Mouse (Mus musculus): Measurements from ENCODE around the gene Itk.
A peak's percentile ranks its signal among the peaks of the same experiment; 100 is the strongest.

The Itk gene

DNA sequence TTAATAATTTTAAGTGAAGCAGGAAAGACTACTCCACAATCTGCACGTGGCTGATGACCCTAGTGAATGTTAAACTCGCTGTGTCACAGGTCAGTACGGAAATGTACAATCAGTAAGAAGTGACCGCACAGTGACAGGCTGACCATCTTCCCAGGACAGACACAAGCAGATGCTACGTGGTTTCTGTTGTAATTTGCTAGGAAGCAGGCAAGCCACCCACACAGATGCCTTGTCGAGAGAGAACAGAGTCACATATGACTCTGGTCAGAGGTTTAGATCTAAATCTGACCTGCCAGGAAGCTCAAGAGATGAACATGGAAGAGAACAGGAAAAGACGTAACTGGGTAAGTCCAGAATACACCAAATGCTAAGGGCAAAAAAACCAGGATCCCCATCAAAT is 3.6 kb upstream of the Itk start:
- DNase-seq, result no peak

DNA sequence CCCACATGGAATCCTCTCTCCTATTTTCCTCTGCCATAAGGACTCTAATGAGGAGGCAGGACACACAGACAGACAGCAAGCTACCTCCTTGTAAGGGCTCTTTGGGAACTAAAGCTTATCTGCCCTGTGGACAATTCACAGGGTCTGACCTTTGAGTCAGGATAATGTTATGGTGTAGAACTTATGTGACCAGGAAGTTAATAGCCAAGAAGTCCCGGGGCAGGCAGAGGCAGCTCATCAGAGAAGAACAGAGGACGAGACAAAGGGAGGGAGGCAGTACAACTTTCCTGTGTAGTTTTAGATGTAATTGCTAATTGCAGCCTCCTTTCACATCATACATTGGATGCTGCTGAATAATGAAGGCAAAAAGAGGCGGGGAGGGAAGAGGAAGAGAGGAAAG is 1.3 kb upstream of the Itk start:
- DNase-seq, result no peak

DNA sequence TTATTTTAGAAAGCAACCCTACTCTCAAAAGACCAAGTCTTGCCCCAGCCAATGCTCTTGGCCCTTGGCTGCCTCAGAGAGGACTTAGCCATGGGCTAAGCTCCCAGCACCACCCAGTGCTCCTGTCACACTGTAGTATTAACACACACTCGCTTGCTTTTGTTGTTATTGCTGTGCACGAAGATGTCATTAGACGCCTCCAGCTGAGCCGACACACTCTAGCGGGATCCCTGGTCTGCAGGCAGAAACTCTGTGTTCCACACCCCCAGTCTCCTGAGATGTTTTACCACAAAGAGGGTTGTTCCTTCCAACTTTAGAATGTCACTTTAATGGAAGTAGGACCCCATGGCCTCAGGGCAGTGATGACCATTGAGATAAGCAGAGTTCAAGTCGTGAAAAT is 877 bp downstream of the Itk start:
- DNase-seq, result no peak

DNA sequence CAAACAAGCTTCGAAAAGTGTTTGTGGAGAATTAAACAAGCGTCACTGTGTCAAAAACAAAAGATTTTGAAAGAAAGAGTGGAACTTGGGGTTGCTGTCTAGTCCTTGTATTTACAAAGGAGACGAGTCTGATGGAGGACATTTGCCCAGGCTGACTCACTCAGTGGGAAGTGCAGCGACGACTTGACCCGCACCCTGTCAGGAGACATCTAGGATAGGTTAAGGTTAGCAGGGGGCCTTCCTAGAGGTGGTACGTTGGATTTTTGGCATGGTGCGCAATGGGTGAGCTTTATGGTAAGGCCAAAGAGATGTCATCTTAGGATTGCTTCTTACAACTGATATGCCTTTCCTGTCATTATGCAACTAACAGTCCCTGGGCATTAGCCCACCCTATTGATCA is 2.3 kb downstream of the Itk start:
- no peak for DNase-seq

DNA sequence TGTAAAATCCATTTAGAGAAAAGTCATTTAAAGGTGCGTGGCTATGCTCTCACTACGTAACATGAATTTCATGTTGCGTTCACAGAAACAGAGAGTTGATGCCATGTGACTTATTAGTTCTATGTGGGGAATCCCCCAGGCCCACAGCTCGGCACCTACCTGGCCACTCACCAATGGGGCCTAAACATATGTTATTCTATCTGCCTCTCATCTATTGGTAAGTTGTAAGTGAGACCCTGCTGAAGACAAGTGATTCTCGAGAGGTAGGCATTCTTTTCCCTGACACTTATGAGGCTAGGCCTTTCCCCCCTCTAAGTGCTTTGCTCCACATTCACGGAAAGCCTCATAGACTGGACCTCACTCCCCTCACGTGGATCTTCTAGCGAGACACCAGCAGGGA is 2.8 kb downstream of the Itk start:
- DNase-seq, result no peak

DNA sequence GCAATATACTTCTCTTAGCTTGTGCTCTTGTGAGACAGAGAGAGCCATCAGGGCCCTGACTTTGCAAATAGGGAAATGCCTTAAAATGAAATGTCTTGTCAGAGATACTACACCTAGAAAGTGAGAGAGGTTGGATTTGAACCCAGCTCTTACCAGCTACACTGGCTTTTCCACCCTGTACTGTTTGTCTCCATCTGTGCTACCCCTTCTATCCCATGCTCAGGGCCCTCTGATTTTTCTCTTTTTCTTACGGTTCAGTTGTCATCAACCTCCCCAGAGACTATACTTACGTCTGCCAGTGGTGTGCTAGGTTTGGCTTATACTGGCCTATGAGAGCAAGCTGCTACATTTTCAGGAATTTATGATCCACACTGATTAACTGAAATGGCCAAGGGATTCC is 4.4 kb downstream of the Itk start:
- DNase-seq, result no peak

DNA sequence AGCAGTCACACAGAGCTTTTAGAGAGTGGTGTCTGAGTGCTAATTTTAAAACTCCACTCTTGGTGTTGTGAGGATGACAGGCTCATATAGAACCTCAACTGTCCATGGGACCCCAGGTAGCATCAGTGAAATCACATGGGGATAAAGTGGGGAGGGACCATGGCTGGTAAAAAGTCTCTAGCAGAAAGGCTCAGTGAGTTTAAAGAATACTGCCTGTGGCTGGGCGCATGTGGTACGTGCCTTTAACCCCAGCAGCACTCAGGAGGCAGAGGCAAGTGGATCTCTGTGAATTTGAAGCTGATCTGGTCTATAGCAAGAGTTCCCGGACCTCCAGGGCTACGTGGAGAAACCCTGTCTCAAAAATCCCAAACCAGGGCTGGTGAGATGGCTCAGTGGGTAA is 6.8 kb downstream of the Itk start:
- no peak for DNase-seq

DNA sequence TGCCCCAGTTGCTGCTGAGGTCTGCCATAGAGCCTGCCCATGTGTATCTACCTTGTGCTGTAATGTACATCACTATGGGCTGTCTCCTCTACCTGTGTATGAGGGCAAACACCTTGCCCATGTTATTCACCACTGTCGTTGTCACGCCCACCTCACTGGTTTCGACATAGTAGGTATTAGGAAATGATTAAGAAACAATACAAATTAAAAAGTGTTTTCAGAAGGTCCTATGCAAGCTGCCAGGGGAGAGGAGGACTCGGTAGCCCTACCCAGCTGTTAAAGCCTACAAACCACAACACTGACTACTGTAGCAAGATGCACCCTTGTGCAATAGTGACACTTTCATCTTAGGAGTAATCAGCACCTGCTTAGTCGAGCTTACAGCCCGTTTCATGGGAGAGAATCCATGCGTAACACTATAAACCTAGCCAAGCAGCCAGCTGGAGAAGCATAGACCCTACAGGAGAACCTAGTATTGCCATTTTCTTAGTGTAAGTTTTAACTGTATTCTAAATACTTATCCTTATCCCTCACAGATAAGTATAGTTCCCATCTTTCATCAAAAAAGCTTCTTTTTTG is 9.1 kb downstream of the Itk start:
- DNase-seq, result no peak

DNA sequence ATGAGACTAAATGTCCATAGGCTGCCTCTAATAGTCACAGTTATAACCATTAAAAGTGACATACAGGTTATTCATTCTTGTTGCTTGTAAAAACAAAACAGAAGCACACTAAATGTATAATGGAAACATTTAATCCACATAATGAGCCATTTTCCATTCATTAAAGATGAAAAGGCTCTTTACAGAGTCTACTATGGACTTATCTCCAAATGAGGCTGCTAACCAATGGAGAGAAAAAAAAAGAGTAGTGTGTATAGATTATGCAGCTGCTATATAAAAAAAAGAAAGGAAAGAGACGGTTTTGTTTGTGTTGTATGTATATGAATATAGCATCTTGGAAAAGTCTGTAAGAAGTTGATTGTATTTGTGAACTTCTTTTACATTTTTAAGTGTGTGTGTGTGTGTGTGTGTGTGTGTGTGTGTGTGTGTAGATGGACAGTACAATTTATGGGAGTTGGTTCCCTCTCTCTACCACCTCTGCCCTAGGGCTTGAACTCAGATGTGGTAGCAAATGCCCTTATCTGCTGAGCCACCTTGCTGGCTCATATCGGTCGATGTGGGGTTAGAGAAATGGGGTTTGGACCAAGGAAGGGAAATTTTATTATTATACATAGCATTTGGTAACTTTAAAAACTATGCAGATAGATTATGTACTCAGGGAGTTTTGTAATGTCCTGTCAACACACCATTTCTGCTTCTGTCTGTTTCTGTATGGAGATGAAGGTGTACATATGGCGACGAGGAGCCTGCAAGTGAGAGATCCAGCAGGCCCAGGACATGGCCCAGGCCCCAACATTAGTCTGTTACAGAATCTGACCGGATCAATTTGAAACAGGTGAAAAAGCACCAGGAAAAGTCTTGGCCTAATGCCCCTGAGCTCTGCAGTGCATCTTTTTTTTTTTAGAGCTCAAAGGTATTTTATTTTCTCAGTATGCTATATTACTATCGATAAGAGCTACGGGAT is 11.2 kb downstream of the Itk start:
- no peak for DNase-seq

DNA sequence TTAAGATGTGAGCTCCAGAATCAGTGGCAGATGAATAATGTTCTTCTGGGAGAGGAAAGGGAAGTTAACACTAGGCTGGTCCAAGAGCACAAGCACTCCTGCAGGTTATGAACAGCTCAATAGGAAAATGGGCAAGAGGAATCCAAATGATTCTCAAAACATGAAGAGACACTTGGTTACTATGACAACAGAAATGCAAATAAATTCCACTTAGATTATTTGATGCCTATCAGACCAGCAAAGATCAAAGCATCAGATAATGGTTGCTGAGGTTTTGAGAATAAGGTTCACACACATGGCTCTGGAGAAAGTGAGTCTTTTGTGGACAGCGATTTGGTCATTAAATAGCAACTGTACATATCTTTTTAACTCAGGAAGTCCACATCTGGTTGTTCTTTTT is 12.0 kb downstream of the Itk start:
- no peak for DNase-seq

DNA sequence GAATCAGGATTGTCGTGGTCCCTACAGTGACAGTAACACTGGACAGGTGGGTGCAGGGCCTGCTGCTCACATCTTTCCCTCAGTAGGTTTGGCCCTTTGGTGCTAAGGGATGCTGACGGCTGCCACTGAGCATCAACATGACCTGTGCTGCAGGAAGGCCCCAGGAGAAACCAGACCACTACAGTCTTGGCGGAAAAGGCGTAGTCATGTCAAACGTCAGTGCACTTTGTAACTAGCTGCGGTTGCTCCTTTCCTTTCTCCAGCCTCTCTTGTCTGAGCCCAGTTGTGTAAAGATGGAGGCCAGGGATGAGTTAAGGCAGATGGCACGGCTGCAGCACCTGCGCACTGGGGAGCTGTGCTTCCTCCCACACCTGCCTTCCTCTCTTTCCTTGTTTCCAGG is 14.3 kb downstream of the Itk start:
- DNase-seq, result no peak

DNA sequence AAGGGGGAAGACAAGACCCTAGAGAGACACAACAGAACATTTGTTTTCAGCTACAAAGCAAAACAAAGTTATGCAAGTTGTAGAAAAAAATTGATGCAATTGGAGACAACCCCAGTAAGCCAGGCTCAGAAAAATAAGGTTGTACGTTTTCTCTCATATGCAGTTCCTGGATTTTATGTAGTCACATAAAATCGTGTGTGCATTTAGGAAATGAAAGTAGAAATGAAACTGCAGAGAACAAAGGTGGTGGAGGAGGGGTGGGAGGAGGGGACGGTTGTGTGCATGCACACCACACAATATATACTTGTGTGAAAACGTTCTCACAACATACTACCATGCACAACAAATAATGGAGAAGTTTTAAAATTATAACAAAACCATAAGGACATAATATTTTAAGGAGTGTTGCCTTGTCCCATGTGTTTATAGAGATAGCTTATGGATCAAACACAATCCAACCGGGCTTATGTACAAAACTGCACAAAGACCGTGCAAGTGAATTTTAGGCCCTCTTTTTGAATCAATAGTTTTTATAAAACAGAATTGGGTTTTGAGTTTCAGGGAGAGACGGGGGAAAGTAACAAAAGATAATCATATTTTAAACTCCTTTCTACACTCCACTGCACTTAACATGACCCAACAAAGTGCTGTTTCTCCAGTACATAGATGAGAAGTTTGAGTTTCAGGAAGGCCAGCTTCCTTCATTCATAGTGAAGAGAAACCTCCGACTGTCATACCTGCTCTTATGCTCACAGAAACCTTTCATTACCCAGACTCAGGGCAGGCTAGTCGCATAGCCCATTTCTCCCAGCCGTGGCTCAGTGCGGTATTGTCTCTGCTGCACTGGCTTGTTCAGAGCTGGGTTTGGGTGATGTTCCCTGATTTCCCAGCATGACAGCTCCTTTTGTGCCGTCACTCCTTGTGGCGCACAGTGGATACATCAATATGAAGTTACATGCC is 16.0 kb downstream of the Itk start:
- DNase-seq, result no peak

DNA sequence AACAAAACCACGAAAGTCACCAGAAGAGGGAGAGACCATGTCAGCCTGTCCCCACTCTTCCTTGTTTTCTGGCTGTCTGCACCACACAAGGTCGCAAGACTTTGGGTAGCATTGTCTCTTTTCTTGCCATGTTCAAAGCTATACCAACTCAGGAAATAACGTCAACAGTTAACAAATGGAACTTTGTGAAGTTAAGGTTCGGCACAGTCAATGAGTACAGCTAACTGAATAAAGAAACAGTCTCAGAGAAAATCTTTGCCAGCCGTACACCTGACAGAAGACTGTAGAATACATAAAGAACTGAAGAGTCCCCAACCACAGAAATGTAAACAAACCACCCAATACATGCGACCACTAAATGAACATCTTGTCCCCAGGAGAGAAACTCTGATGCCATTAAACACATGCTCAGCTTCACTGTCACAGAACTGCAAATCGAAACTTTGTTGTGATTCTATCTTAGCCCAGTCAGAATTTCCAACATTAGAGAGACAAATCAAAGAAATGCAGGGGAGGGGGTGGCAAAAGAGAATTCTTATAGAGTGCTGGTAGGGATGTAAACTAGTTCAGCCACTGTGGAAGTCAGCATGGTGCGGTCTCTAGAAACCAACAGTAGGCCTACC is 16.9 kb downstream of the Itk start:
- DNase-seq, result no peak

DNA sequence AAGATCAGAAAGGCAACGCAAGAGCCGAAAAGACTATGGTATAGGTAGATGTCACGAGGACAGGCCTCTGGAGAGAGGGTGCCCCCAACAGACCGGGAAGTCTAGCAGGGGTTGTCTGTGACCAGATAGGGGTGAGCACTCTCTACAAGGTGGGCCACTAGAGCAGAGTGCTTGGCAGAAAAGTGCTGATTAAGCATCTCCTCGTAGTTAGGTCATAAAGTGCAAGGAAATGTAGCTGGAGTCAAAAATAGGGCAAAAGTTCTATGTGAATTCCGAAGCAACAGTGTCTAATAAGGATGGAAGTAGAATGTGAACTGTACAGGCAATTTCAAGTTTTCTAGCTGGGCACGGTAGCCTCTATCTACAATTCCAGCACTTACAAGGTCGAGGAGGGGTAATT is 18.1 kb downstream of the Itk start:
- DNase-seq, result no peak

DNA sequence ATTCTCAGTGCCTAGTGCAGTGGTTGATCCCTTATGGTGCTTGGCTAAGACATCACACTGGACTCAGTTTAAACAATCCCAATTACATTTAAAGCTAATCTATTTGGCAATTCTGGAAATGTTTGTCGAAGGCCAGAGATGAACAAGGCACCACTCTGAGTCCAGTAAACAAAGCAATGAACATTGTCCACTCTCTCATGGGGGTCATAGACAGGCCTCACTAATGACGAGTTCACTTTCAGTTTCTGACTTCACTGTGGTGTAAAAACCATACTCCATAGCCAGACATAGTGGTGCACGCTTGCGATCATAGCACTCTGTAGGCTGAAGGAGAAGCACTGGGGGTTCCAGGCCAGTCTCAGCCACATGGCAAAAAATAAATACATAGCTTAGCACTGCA is 18.9 kb downstream of the Itk start:
- no peak for DNase-seq

DNA sequence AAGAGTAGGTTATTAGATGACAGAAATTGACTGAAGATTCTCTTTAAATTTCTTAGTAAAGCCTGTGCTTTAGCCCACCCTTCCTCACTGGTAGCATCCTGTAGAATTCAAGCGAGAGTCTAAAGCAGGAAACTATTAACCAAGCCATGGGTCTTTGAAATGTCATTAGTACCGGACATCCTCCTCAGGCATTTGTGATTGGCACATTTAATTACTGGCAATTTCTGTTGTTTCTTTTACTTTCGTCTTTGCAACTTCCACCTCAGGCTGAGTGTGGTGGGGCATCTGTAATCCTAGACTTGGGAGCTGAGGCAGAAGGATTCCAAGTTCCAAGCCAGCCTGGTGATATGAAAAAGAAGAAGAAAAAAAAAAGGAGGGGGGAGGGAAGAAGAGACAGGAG is 23.0 kb downstream of the Itk start:
- no peak for DNase-seq

DNA sequence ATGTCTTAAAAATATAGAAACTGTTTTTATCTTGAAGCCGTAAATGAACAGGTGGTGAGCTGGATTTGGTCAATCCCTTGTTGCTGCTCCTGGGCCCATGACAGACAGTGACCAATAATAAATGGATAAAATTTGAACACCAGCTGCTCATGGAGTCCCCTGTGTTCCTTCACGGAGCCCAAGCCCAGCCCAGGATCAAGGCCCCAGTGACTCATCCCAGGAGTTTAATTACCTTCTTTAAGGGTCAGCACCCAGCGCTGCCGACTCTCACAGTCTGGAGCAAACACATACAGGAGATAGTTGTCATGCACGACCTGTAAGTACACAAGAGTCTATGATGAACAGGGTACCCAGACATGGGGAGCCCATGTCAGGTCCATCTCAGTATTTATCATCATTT is 23.6 kb downstream of the Itk start:
- no peak for DNase-seq

DNA sequence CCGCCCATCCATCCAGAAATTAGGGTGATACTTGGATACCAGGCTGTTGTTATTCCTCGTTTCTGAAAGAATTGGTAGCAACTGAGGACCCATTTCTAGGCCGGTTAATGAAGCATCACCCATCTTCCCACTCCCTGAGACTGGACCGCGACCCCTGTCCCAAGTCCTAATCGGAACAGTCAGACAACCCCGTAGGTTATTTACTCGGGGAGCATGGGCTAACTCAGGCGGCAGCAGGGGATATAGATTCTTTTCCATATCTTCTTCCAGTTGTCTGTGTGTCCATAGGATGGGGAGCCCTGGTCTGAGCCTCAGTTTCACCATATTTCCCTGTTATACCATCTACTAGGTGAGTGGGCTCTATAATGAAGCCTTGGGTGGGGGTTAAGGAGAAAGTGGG is 25.5 kb downstream of the Itk start:
- DNase-seq, result no peak

DNA sequence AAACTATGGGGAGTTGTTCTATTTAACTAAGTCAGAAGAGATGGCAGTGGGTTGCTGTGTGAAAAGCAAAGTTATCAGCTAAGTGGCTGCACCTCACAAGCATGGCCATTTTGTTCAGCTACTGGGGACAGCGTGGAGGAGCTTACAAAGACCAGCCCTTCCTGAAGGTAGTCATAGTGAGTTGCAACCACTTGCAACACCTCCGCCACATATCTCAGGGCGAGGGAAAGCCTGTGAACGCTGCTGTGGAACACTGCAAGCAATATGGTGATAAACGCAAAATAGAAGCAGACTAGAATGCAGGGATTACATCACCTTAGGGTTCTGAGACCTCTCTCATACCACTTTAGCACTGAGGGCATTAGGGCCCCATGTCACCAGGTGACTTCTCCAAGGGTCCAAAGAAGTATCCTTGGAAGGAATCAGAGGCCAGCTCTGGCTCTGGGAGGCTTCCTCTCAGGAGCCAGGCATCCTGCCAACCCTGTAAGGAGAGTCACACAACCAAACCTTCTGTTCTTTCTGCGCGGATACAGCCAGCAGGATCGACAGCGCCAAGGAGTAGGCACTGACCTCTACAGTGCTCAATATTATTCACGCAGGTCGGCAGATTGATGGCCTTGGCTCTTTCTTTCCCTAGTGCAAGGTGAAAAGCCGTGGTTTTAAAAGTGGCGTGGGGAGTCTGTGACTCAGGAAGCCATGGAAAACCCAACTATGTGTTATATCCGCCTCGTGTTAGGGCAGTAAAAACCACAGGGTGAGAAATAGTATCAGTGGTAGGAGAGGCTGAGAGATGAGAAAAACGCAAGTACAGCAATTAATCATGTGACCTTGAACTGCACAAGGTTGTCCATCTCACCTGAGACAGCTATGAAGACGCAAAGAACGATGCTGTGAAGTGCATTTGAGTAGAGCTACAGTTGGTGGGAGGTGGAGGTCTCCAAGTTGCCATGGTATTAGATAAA is 27.0 kb downstream of the Itk start:
- peak; percentile 56 for DNase-seq

DNA sequence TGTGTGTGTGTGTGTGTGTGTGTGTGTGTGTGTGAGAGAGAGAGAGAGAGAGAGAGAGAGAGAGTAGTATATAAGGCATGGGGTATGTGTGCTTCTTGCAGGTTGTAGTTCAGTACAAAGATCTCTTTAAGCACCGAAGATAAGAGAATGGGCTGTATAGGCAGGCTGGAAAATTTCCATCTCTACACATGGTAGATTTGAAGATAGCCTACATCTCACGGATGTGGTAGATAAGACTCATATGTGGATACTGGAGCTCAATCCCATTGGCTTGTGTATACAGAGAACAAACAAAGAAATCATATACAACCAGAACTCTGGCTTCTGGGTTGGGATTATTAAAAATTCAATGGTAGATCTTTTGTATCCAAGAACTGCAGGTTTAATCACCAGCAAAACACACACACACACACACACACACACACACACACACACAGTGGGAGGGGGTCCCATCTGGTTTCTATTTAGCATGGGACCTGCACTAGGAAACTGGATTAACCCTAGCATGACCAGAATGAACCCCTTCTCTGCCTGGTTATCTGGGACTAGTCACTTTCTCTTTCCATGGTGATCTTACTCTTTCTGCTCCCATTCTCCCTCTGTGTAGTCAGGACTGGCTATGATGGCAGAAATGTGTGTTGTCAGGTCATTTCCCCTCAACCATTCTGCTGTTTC is 28.2 kb downstream of the Itk start:
- no peak for DNase-seq

DNA sequence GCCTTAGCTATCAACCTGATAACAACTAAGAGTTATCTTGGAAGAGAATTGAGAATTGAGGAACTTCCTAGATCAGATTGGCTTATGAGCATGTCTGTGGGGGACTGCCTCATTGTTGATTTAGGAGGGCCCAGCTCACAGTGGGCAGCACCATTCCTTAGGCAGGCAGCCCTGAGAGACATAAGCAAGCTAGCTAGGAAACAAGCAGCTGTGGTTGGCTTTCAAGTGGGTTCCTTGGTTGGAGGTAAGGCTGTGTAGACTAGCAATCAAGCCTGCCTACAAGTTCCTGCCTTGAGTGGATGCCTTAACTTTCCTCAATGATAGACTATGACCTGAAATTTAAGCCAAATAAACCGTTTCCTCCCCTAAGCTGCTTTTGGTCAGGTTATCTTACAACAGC is 30.9 kb downstream of the Itk start:
- no peak for DNase-seq
